9 mouse cellular contexts compared by ENCODE assay signal in genomic region chr19:43615074-43615445, GRCm38 (mm10). TPM values are rescaled to one million over a fixed set of nuclear protein-coding genes. Genes with fewer than 3 reads are reported as not detected.
DNase-seq lines count a peak whose midpoint lies in the region; ATAC-seq and TF ChIP-seq lines count a peak whose summit lies in the region.
"Had no signal": no experiment of that assay in that cellular context is flagged by ENCODE, and none has a peak within 500 bp of the region (broad histone marks: within the 10 kb centered on the region; RNA-seq: fewer than 3 reads in every experiment).

No protein-coding gene starts in this region.

- H3K9ac ChIP-seq in embryonic facial prominence, embryonic 15.5 days, result no peak overlapping the region
- H3K9ac ChIP-seq in intestine, embryonic 16.5 days (ENCODE audit: low read depth, low read length), result peak overlapping the region; percentile 75
- H3K9ac ChIP-seq in neural tube, embryonic 13.5 days, result no peak overlapping the region

- H3K9me3 ChIP-seq in embryonic facial prominence, embryonic 15.5 days (replicated peaks), result no peaks in the 10 kb centered on the region
- H3K9me3 ChIP-seq in intestine, embryonic 16.5 days (ENCODE audit: control insufficient read depth, low read length), result no peaks in the 10 kb centered on the region
- no peaks in the 10 kb centered on the region for H3K9me3 ChIP-seq in neural tube, embryonic 13.5 days

- no peaks in the 10 kb centered on the region for H3K36me3 ChIP-seq in kidney, adult 2 months (ENCODE audit: control insufficient read depth, insufficient read depth, low read length)
- H3K36me3 ChIP-seq in embryonic facial prominence, embryonic 15.5 days, result no peaks in the 10 kb centered on the region
- no peaks in the 10 kb centered on the region for H3K36me3 ChIP-seq in intestine, embryonic 16.5 days (ENCODE audit: control insufficient read depth, insufficient read depth, low read length)
- H3K36me3 ChIP-seq in neural tube, embryonic 13.5 days, result no peaks in the 10 kb centered on the region

- H3K27me3 ChIP-seq in kidney, adult 2 months (replicated peaks; ENCODE audit: control insufficient read depth, insufficient read depth, low read length), result peaks cover 22% of the 10 kb centered on the region
- H3K27me3 ChIP-seq in embryonic facial prominence, embryonic 15.5 days, result peaks cover 99% of the 10 kb centered on the region
- peaks cover 41% of the 10 kb centered on the region for H3K27me3 ChIP-seq in intestine, embryonic 16.5 days (replicated peaks; ENCODE audit: control insufficient read depth, insufficient read depth, low read length)
- peaks cover 99% of the 10 kb centered on the region for H3K27me3 ChIP-seq in neural tube, embryonic 13.5 days

- H3K4me3 ChIP-seq in kidney, adult 2 months (ENCODE audit: insufficient read depth, low read depth, low read length), result no peak overlapping the region
- peak overlapping the region; percentile 36 for H3K4me3 ChIP-seq in embryonic facial prominence, embryonic 15.5 days (replicated peaks)
- peak overlapping the region; percentile 68 for H3K4me3 ChIP-seq in intestine, embryonic 16.5 days (ENCODE audit: low read length)
- H3K4me3 ChIP-seq in neural tube, embryonic 13.5 days, result peak overlapping the region; percentile 28

- no peak for TF ChIP-seq CTCF in kidney, adult 2 months (conservative IDR thresholded peaks at IDR 0.05; ENCODE audit: insufficient read depth, insufficient read length, low read depth, low read length)

- DNase-seq in kidney, postnatal 4 days, result peak; percentile 30 to 50
- no peak for DNase-seq in kidney, adult 2 months
- no peak for DNase-seq in MN1 (ENCODE audit: low spot score)
- no peak for DNase-seq in urinary bladder, postnatal 10 days (ENCODE audit: low spot score)

- WGBS in kidney, adult 2 months, result 3% methylated on average over 20 of the region's 20 CpGs
- under 1% methylated on average over 20 of the region's 20 CpGs for WGBS in embryonic facial prominence, embryonic 15.5 days
- under 1% methylated on average over 20 of the region's 20 CpGs for WGBS in intestine, embryonic 16.5 days
- WGBS in neural tube, embryonic 13.5 days, result under 1% methylated on average over 20 of the region's 20 CpGs

- H3K4me2 ChIP-seq in embryonic facial prominence, embryonic 15.5 days (replicated peaks), result peak overlapping the region; percentile 49
- peak overlapping the region; percentile 60 for H3K4me2 ChIP-seq in intestine, embryonic 16.5 days (ENCODE audit: low read depth, low read length)
- peak overlapping the region; percentile 41 for H3K4me2 ChIP-seq in neural tube, embryonic 13.5 days

- 0 out of 2 replicates have a peak, but pooled peaks cover 7% of the 10 kb centered on the region for H3K4me1 ChIP-seq in kidney, adult 2 months (ENCODE audit: control insufficient read depth, insufficient read depth, low read length)
- peaks cover 48% of the 10 kb centered on the region for H3K4me1 ChIP-seq in embryonic facial prominence, embryonic 15.5 days
- peaks cover 19% of the 10 kb centered on the region for H3K4me1 ChIP-seq in intestine, embryonic 16.5 days (ENCODE audit: control insufficient read depth, insufficient read depth, low read length)
- H3K4me1 ChIP-seq in neural tube, embryonic 13.5 days (replicated peaks), result peaks cover 43% of the 10 kb centered on the region

- TF ChIP-seq POLR2A in kidney, adult 2 months (IDR thresholded peaks at IDR 0.05; ENCODE audit: low read depth, low read length), result no peak

- ATAC-seq in embryonic facial prominence, embryonic 15.5 days (ENCODE audit: insufficient number of reproducible peaks, low FRiP score, low TSS enrichment, low read depth), result no peak
- no peak for ATAC-seq in intestine, embryonic 16.5 days
- ATAC-seq in neural tube, embryonic 13.5 days (ENCODE audit: low read depth), result 0 out of 2 replicates have a peak, but pooled peaks have one; percentile 8
- no peak for ATAC-seq in megakaryocyte progenitor cell, adult 5-6 weeks (replicated peaks; ENCODE audit: poor library complexity)

- H3K27ac ChIP-seq in kidney, adult 2 months (ENCODE audit: insufficient read depth, low read depth, low read length), result no peak overlapping the region
- H3K27ac ChIP-seq in embryonic facial prominence, embryonic 15.5 days (replicated peaks), result no peak overlapping the region
- H3K27ac ChIP-seq in intestine, embryonic 16.5 days (ENCODE audit: low read length), result peak overlapping the region; percentile 51; the same call in 1 of the 2 replicates
- no peak overlapping the region for H3K27ac ChIP-seq in neural tube, embryonic 13.5 days (replicated peaks)

RNA-seq across cellular contexts. Expression of gene Nkx2-3, which starts 2.9 kb away (rescaled TPM):
- polyA plus RNA-seq in kidney, adult 2 months (2012; rRNA removed), result not detected in 2 replicates
- 2.7 and 3.4 TPM in 2 replicates for polyA plus RNA-seq in embryonic facial prominence, embryonic 15.5 days (2015; fragmentation: Nextera tagmentation; extraction: Ambion mirVana)
- 61.3 and 64.6 TPM in 2 replicates for polyA plus RNA-seq in intestine, embryonic 16.5 days (2015; fragmentation: Nextera tagmentation; extraction: Ambion mirVana)
- not detected in 2 replicates for polyA plus RNA-seq in neural tube, embryonic 13.5 days (2015; fragmentation: Nextera tagmentation; extraction: Ambion mirVana)
- 0.32 and 0.64 TPM in 2 replicates for total RNA-seq in megakaryocyte progenitor cell, adult 5-6 weeks (2015)
- 1.4 TPM in 1 of 2 replicates, not detected in the other for total RNA-seq in megakaryocyte progenitor cell, adult 5-6 weeks (2017)
- total RNA-seq: left cerebral cortex, adult 8-10 months had no signal

RNA-seq across cellular contexts. Expression of gene Slc25a28, which starts 59.6 kb away (rescaled TPM):
- 83.2 and 93.1 TPM in 2 replicates for polyA plus RNA-seq in kidney, adult 2 months (2012; rRNA removed)
- 17.3 and 19.5 TPM in 2 replicates for polyA plus RNA-seq in embryonic facial prominence, embryonic 15.5 days (2015; fragmentation: Nextera tagmentation; extraction: Ambion mirVana)
- polyA plus RNA-seq in intestine, embryonic 16.5 days (2015; fragmentation: Nextera tagmentation; extraction: Ambion mirVana), result 19.5 and 20.0 TPM in 2 replicates
- 14.0 and 15.9 TPM in 2 replicates for polyA plus RNA-seq in neural tube, embryonic 13.5 days (2015; fragmentation: Nextera tagmentation; extraction: Ambion mirVana)
- 26.6 and 29.2 TPM in 2 replicates for total RNA-seq in megakaryocyte progenitor cell, adult 5-6 weeks (2015)
- total RNA-seq in megakaryocyte progenitor cell, adult 5-6 weeks (2017), result 39.5 and 43.3 TPM in 2 replicates

Comparison
In these comparisons a context has a peak if more than half of its experiments do, and no peak if none do; other contexts are left out.
1. DNase-seq: peak in kidney, postnatal 4 days (2 of 2); none in kidney, adult 2 months (single experiment), MN1 (single experiment) and urinary bladder, postnatal 10 days (single experiment).
2. RNA of gene Nkx2-3, which starts 2.9 kb away (polyA plus RNA-seq): 61.3 to 64.6 TPM in intestine, embryonic 16.5 days; 2.7 to 3.4 TPM in embryonic facial prominence, embryonic 15.5 days, not detected in neural tube, embryonic 13.5 days and not detected in kidney, adult 2 months; every median in the first group is over 10 times any median in the second.
3. Peak in every context shown above with its lines, with median percentiles within 50 percentile points of each other: H3K4me2 ChIP-seq.